Mouse (Mus musculus): ENCODE data around the gene Cul9. TPM values are rescaled to one million over a fixed set of nuclear protein-coding genes. Genes with fewer than 3 reads are reported as not detected.
A peak's percentile ranks its signal among the peaks of the same experiment; 100 is the strongest.
"Not testable (repeated sequence)": the region's sequence is repeated elsewhere in the genome, so short reads cannot be mapped to it uniquely, and the experiment has no call there.

Cul9 gene
- total RNA-seq (2021) (10 to 100 TPM; 20.0 to 23.1 TPM), polyA plus RNA-seq (2012; rRNA removed) (42.3 and 48.0 TPM in 2 replicates)
- long read RNA-seq, partial matches to known transcripts: 5 of 9 reads
- long read RNA-seq, other reads (novel, unspliced or antisense): 3 of 9 reads

GRCm38 (mm10) chr17:46545813-46546564 lies at the start of gene Cul9:
Cul9 (minus strand) TSS chr17:46546388.
- DNase-seq: peak; percentile 92

GRCm38 (mm10) chr17:46595336-46595735 lies 49.1 kb upstream of the Cul9 start:
- no peak for DNase-seq

GRCm38 (mm10) chr17:46594606-46595005 lies 48.4 kb upstream of the Cul9 start:
- DNase-seq: no peak

- no peak for DNase-seq
Measured at GRCm38 (mm10) chr17:46593124-46593523, 46.9 kb upstream of the Cul9 start.

- DNase-seq: no peak
Measured at GRCm38 (mm10) chr17:46591406-46591805, 45.2 kb upstream of the Cul9 start.

GRCm38 (mm10) chr17:46590439-46590838 lies 44.3 kb upstream of the Cul9 start:
- DNase-seq: no peak

- DNase-seq: no peak
Measured at GRCm38 (mm10) chr17:46589635-46590314, 43.6 kb upstream of the Cul9 start.

GRCm38 (mm10) chr17:46588913-46589312 lies 42.7 kb upstream of the Cul9 start:
- DNase-seq: no peak

- DNase-seq: no peak
Measured at GRCm38 (mm10) chr17:46588173-46588572, 42.0 kb upstream of the Cul9 start.

GRCm38 (mm10) chr17:46586327-46586726 lies 40.1 kb upstream of the Cul9 start:
- DNase-seq: no peak

- DNase-seq: no peak
Measured at GRCm38 (mm10) chr17:46578650-46579049, 32.5 kb upstream of the Cul9 start.

- DNase-seq: no peak
Measured at GRCm38 (mm10) chr17:46576070-46576469, 29.9 kb upstream of the Cul9 start.

- DNase-seq: peak; percentile 49
Measured at GRCm38 (mm10) chr17:46574535-46574934, 28.3 kb upstream of the Cul9 start.

- DNase-seq: peak; percentile 24
Measured at GRCm38 (mm10) chr17:46571005-46571404, 24.8 kb upstream of the Cul9 start.

GRCm38 (mm10) chr17:46559146-46559545 lies 13.0 kb upstream of the Cul9 start:
- DNase-seq: no peak

GRCm38 (mm10) chr17:46558151-46558550 lies 12.0 kb upstream of the Cul9 start:
- no peak for DNase-seq

GRCm38 (mm10) chr17:46557321-46557720 lies 11.1 kb upstream of the Cul9 start:
- DNase-seq: not testable (repeated sequence)

GRCm38 (mm10) chr17:46556584-46556945 lies 10.4 kb upstream of the Cul9 start:
- no peak for DNase-seq

- peak; percentile 98 for DNase-seq
Measured at GRCm38 (mm10) chr17:46555673-46556583, 9.7 kb upstream of the Cul9 start, which contains the start of gene Srf. Srf (minus strand) TSS chr17:46556175.

GRCm38 (mm10) chr17:46554977-46555672 lies 8.9 kb upstream of the Cul9 start:
- peak; percentile 75 for DNase-seq

- DNase-seq: peak; percentile 55
Measured at GRCm38 (mm10) chr17:46554646-46554976, 8.4 kb upstream of the Cul9 start.

- DNase-seq: no peak
Measured at GRCm38 (mm10) chr17:46553926-46554325, 7.7 kb upstream of the Cul9 start.
